Mouse (Mus musculus): ENCODE measurements around the gene Lrrc7. TPM values are rescaled to one million over a fixed set of nuclear protein-coding genes. Genes with fewer than 3 reads are reported as not detected.
"Not testable (repeated sequence)": the region's sequence is repeated elsewhere in the genome, so short reads cannot be mapped to it uniquely, and the experiment has no call there.

Lrrc7 gene
- polyA plus RNA-seq, 1 experiment from 2014 or later, result 5.0 TPM

- ATAC-seq, result no peak
- no peak overlapping the region for H3K4me2 ChIP-seq (ENCODE audit: low read length)
- 81% methylated on average over 6 of the region's 6 CpGs for WGBS
- H3K27me3 ChIP-seq (replicated peaks; ENCODE audit: control insufficient read depth, insufficient read depth, low read length), result no peaks in the 10 kb centered on the region
- H3K27ac ChIP-seq (ENCODE audit: low read depth, low read length), result no peak overlapping the region
- H3K9ac ChIP-seq (ENCODE audit: low read length), result no peak overlapping the region
- H3K4me3 ChIP-seq (ENCODE audit: low read depth, low read length), result no peak overlapping the region
- H3K9me3 ChIP-seq (replicated peaks; ENCODE audit: control insufficient read depth, low read length), result no peaks in the 10 kb centered on the region
- DNase-seq (ENCODE audit: low spot score), result no peak
- H3K4me1 ChIP-seq (ENCODE audit: control insufficient read depth, insufficient read depth, low read length), result no peaks in the 10 kb centered on the region
- H3K36me3 ChIP-seq (ENCODE audit: control insufficient read depth, insufficient read depth, low read length), result 0 out of 2 replicates have a peak, but pooled peaks cover 4% of the 10 kb centered on the region
Observed at GRCm38 (mm10) chr3:158137796-158138195, 424.2 kb downstream of the Lrrc7 start.

GRCm38 (mm10) chr3:158131672-158132071 is 430.3 kb downstream of the Lrrc7 start:
- H3K9me3 ChIP-seq (replicated peaks; ENCODE audit: control insufficient read depth, low read length), result no peaks in the 10 kb centered on the region
- 0 out of 2 replicates have a peak, but pooled peaks cover 4% of the 10 kb centered on the region for H3K36me3 ChIP-seq (ENCODE audit: control insufficient read depth, insufficient read depth, low read length)
- H3K4me3 ChIP-seq (ENCODE audit: low read depth, low read length), result no peak overlapping the region
- DNase-seq (ENCODE audit: low spot score), result no peak
- 82% methylated on average over 4 of the region's 4 CpGs for WGBS
- H3K4me1 ChIP-seq (ENCODE audit: control insufficient read depth, insufficient read depth, low read length), result no peaks in the 10 kb centered on the region
- no peaks in the 10 kb centered on the region for H3K27me3 ChIP-seq (replicated peaks; ENCODE audit: control insufficient read depth, insufficient read depth, low read length)
- no peak overlapping the region for H3K27ac ChIP-seq (ENCODE audit: low read depth, low read length)
- ATAC-seq, result no peak
- no peak overlapping the region for H3K4me2 ChIP-seq (ENCODE audit: low read length)
- H3K9ac ChIP-seq (ENCODE audit: low read length), result no peak overlapping the region

GRCm38 (mm10) chr3:158131233-158131632 is 430.8 kb downstream of the Lrrc7 start:
- ATAC-seq, result no peak

GRCm38 (mm10) chr3:158122899-158123298 is 439.1 kb downstream of the Lrrc7 start:
- no peaks in the 10 kb centered on the region for H3K9me3 ChIP-seq (replicated peaks; ENCODE audit: control insufficient read depth, low read length)
- DNase-seq (ENCODE audit: low spot score), result no peak

More at GRCm38 (mm10) chr3:158131233-158131632, 430.8 kb downstream of the Lrrc7 start:
- Histone ChIP-seq H3K27me3 (replicated peaks; ENCODE audit: control insufficient read depth, insufficient read depth, low read length) (no peaks in the 10 kb centered on the region), H3K9ac (ENCODE audit: low read length) (no peak overlapping the region), H3K9me3 (replicated peaks; ENCODE audit: control insufficient read depth, low read length) (no peaks in the 10 kb centered on the region), H3K36me3 (ENCODE audit: control insufficient read depth, insufficient read depth, low read length) (0 out of 2 replicates have a peak, but pooled peaks cover 4% of the 10 kb centered on the region), H3K4me3 (ENCODE audit: low read depth, low read length) (no peak overlapping the region), H3K4me2 (ENCODE audit: low read length) (no peak overlapping the region), H3K4me1 (ENCODE audit: control insufficient read depth, insufficient read depth, low read length) (no peaks in the 10 kb centered on the region), H3K27ac (ENCODE audit: low read depth, low read length) (no peak overlapping the region)
- DNase-seq (ENCODE audit: low spot score), result no peak

GRCm38 (mm10) chr3:158105260-158105659 is 456.8 kb downstream of the Lrrc7 start:
- ATAC-seq, result no peak
- no peaks in the 10 kb centered on the region for H3K9me3 ChIP-seq (replicated peaks; ENCODE audit: control insufficient read depth, low read length)
- no peak overlapping the region for H3K4me3 ChIP-seq (ENCODE audit: low read depth, low read length)
- H3K4me1 ChIP-seq (ENCODE audit: control insufficient read depth, insufficient read depth, low read length), result no peaks in the 10 kb centered on the region
- H3K9ac ChIP-seq (ENCODE audit: low read length), result no peak overlapping the region
- DNase-seq (ENCODE audit: low spot score), result no peak
- no peak overlapping the region for H3K4me2 ChIP-seq (ENCODE audit: low read length)
- WGBS, result 65% methylated on average over 1 of the region's 1 CpGs
- no peak overlapping the region for H3K27ac ChIP-seq (ENCODE audit: low read depth, low read length)
- H3K36me3 ChIP-seq (ENCODE audit: control insufficient read depth, insufficient read depth, low read length), result no peaks in the 10 kb centered on the region
- no peaks in the 10 kb centered on the region for H3K27me3 ChIP-seq (replicated peaks; ENCODE audit: control insufficient read depth, insufficient read depth, low read length)

More at GRCm38 (mm10) chr3:158122899-158123298, 439.1 kb downstream of the Lrrc7 start:
- no peak overlapping the region for H3K4me2 ChIP-seq (ENCODE audit: low read length)
- no peaks in the 10 kb centered on the region for H3K36me3 ChIP-seq (ENCODE audit: control insufficient read depth, insufficient read depth, low read length)
- no peak overlapping the region for H3K27ac ChIP-seq (ENCODE audit: low read depth, low read length)
- no peaks in the 10 kb centered on the region for H3K27me3 ChIP-seq (replicated peaks; ENCODE audit: control insufficient read depth, insufficient read depth, low read length)
- H3K4me1 ChIP-seq (ENCODE audit: control insufficient read depth, insufficient read depth, low read length), result no peaks in the 10 kb centered on the region
- WGBS, result 65% methylated on average over 3 of the region's 3 CpGs
- ATAC-seq, result no peak
- H3K9ac ChIP-seq (ENCODE audit: low read length), result no peak overlapping the region
- H3K4me3 ChIP-seq (ENCODE audit: low read depth, low read length), result no peak overlapping the region

- no peaks in the 10 kb centered on the region for H3K36me3 ChIP-seq (ENCODE audit: control insufficient read depth, insufficient read depth, low read length)
- H3K4me3 ChIP-seq (ENCODE audit: low read depth, low read length), result no peak overlapping the region
- no peak overlapping the region for H3K4me2 ChIP-seq (ENCODE audit: low read length)
- ATAC-seq, result no peak
- DNase-seq (ENCODE audit: low spot score), result no peak
- H3K27me3 ChIP-seq (replicated peaks; ENCODE audit: control insufficient read depth, insufficient read depth, low read length), result no peaks in the 10 kb centered on the region
- H3K9me3 ChIP-seq (replicated peaks; ENCODE audit: control insufficient read depth, low read length), result no peaks in the 10 kb centered on the region
- no peak overlapping the region for H3K27ac ChIP-seq (ENCODE audit: low read depth, low read length)
- 86% methylated on average over 2 of the region's 2 CpGs for WGBS
- no peak overlapping the region for H3K9ac ChIP-seq (ENCODE audit: low read length)
- H3K4me1 ChIP-seq (ENCODE audit: control insufficient read depth, insufficient read depth, low read length), result no peaks in the 10 kb centered on the region
Observed at GRCm38 (mm10) chr3:158103467-158103866, 458.6 kb downstream of the Lrrc7 start.

GRCm38 (mm10) chr3:158102530-158102929 is 459.5 kb downstream of the Lrrc7 start:
- H3K4me1 ChIP-seq (ENCODE audit: control insufficient read depth, insufficient read depth, low read length); H3K4me3 ChIP-seq (ENCODE audit: low read depth, low read length); H3K9me3 ChIP-seq (replicated peaks; ENCODE audit: control insufficient read depth, low read length); DNase-seq (ENCODE audit: low spot score); H3K36me3 ChIP-seq (ENCODE audit: control insufficient read depth, insufficient read depth, low read length); H3K9ac ChIP-seq (ENCODE audit: low read length); H3K4me2 ChIP-seq (ENCODE audit: low read length); H3K27ac ChIP-seq (ENCODE audit: low read depth, low read length); ATAC-seq; H3K27me3 ChIP-seq (replicated peaks; ENCODE audit: control insufficient read depth, insufficient read depth, low read length): not testable (repeated sequence)
- 73% methylated on average over 1 of the region's 1 CpGs for WGBS

GRCm38 (mm10) chr3:158102043-158102442 is 460.0 kb downstream of the Lrrc7 start:
- not testable (repeated sequence) for ATAC-seq; H3K4me3 ChIP-seq (ENCODE audit: low read depth, low read length); H3K27me3 ChIP-seq (replicated peaks; ENCODE audit: control insufficient read depth, insufficient read depth, low read length); DNase-seq (ENCODE audit: low spot score); H3K9ac ChIP-seq (ENCODE audit: low read length); H3K36me3 ChIP-seq (ENCODE audit: control insufficient read depth, insufficient read depth, low read length); H3K4me1 ChIP-seq (ENCODE audit: control insufficient read depth, insufficient read depth, low read length); H3K27ac ChIP-seq (ENCODE audit: low read depth, low read length); H3K4me2 ChIP-seq (ENCODE audit: low read length); H3K9me3 ChIP-seq (replicated peaks; ENCODE audit: control insufficient read depth, low read length)
- 88% methylated on average over 6 of the region's 10 CpGs for WGBS

GRCm38 (mm10) chr3:158093919-158094318 is 468.1 kb downstream of the Lrrc7 start:
- WGBS, result 90% methylated on average over 4 of the region's 4 CpGs
- ATAC-seq, result no peak

More at GRCm38 (mm10) chr3:158093919-158094318, 468.1 kb downstream of the Lrrc7 start:
- no peaks in the 10 kb centered on the region for H3K9me3 ChIP-seq (replicated peaks; ENCODE audit: control insufficient read depth, low read length)
- H3K4me3 ChIP-seq (ENCODE audit: low read depth, low read length), result no peak overlapping the region
- no peak overlapping the region for H3K4me2 ChIP-seq (ENCODE audit: low read length)
- H3K4me1 ChIP-seq (ENCODE audit: control insufficient read depth, insufficient read depth, low read length), result no peaks in the 10 kb centered on the region
- H3K36me3 ChIP-seq (ENCODE audit: control insufficient read depth, insufficient read depth, low read length), result no peaks in the 10 kb centered on the region
- DNase-seq (ENCODE audit: low spot score), result no peak
- no peak overlapping the region for H3K9ac ChIP-seq (ENCODE audit: low read length)
- no peak overlapping the region for H3K27ac ChIP-seq (ENCODE audit: low read depth, low read length)
- H3K27me3 ChIP-seq (replicated peaks; ENCODE audit: control insufficient read depth, insufficient read depth, low read length), result no peaks in the 10 kb centered on the region
